Mouse (Mus musculus) monocyte, adult 2 months (primary cell): ENCODE data around the gene Wipf1.

Source experiments
- DNase-seq, 2 experiments: peaks; one replicate each; pipeline ENCODE4 v3.0.0; 2022; ENCODE audit warnings: low spot score in 2 of 2, low read depth in 1 of 2

Wipf1 gene

GRCm38 (mm10) chr2:73442015-73442414, 87.5 kb downstream of the Wipf1 start:
- DNase-seq: no peak

- DNase-seq: no peak
Observed at GRCm38 (mm10) chr2:73440319-73440718, 89.2 kb downstream of the Wipf1 start.

- no peak for DNase-seq
Observed at GRCm38 (mm10) chr2:73436976-73437375, 92.6 kb downstream of the Wipf1 start.

GRCm38 (mm10) chr2:73435847-73436246, 93.7 kb downstream of the Wipf1 start:
- no peak for DNase-seq

GRCm38 (mm10) chr2:73431959-73432396, 97.6 kb downstream of the Wipf1 start:
- DNase-seq: no peak

- no peak for DNase-seq
Observed at GRCm38 (mm10) chr2:73428803-73429468, 100.6 kb downstream of the Wipf1 start.

- DNase-seq: peak in 1 of 2 experiments; percentile 10
Observed at GRCm38 (mm10) chr2:73427293-73427692, 102.2 kb downstream of the Wipf1 start.

GRCm38 (mm10) chr2:73425822-73426221, 103.7 kb downstream of the Wipf1 start:
- no peak for DNase-seq

- no peak for DNase-seq
Observed at GRCm38 (mm10) chr2:73419730-73420129, 109.8 kb downstream of the Wipf1 start.

GRCm38 (mm10) chr2:73419285-73419684, 110.2 kb downstream of the Wipf1 start:
- peak in 1 of 2 experiments; percentile 23 for DNase-seq

GRCm38 (mm10) chr2:73415892-73416291, 113.6 kb downstream of the Wipf1 start:
- no peak for DNase-seq

GRCm38 (mm10) chr2:73410076-73410475, 119.5 kb downstream of the Wipf1 start:
- DNase-seq: no peak

GRCm38 (mm10) chr2:73407662-73408061, 121.9 kb downstream of the Wipf1 start:
- DNase-seq: no peak

- no peak for DNase-seq
Observed at GRCm38 (mm10) chr2:73406336-73406915, 123.1 kb downstream of the Wipf1 start.

GRCm38 (mm10) chr2:73404980-73405379, 124.6 kb downstream of the Wipf1 start:
- DNase-seq: no peak

GRCm38 (mm10) chr2:73404442-73404841, 125.1 kb downstream of the Wipf1 start:
- DNase-seq: no peak

- no peak for DNase-seq
Observed at GRCm38 (mm10) chr2:73403385-73404013, 126.0 kb downstream of the Wipf1 start.

- no peak for DNase-seq
Observed at GRCm38 (mm10) chr2:73401689-73402088, 127.8 kb downstream of the Wipf1 start.

GRCm38 (mm10) chr2:73397476-73397875, 132.1 kb downstream of the Wipf1 start:
- DNase-seq: no peak

GRCm38 (mm10) chr2:73396828-73397325, 132.7 kb downstream of the Wipf1 start:
- DNase-seq: no peak

GRCm38 (mm10) chr2:73395516-73395915, 134.0 kb downstream of the Wipf1 start:
- DNase-seq: no peak

- no peak for DNase-seq
Observed at GRCm38 (mm10) chr2:73394476-73394875, 135.1 kb downstream of the Wipf1 start.
